Mouse (Mus musculus) layer of hippocampus, adult 9-11 months (tissue): ENCODE measurements at regions not wholly inside any gene's neighbourhood (a gene's known extent, or its start where the extent isn't known, plus 50 kb on each side); places are given as distances from the start of the nearest gene placed in this dataset.
"Not testable (repeated sequence)": the region's sequence is repeated elsewhere in the genome, so short reads cannot be mapped to it uniquely, and the experiment has no call there.

Experiments used
- DNase-seq: peaks from one replicate; pipeline ENCODE4 v3.0.0; 2022

DNA sequence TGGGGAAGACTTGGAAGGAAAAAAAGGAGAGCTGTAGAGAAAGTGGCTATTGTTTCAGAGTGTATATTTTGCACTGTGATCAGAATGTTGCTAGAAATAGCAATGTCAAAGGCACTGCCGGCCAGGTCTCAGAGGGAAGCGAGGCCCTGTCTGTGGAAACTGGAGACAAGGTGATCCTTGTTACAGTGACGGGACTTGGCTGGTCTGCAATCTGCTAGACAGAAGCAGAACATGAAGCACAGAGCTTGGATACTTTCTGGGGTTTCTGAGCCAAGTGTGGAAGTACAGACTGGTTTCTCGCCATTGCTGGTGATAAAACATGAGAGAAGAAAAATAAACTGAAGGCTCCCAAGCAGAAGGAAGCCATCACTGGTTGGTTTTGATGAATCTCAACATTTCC, 198.3 kb upstream of the Slc7a14 start:
- no peak for DNase-seq

DNA sequence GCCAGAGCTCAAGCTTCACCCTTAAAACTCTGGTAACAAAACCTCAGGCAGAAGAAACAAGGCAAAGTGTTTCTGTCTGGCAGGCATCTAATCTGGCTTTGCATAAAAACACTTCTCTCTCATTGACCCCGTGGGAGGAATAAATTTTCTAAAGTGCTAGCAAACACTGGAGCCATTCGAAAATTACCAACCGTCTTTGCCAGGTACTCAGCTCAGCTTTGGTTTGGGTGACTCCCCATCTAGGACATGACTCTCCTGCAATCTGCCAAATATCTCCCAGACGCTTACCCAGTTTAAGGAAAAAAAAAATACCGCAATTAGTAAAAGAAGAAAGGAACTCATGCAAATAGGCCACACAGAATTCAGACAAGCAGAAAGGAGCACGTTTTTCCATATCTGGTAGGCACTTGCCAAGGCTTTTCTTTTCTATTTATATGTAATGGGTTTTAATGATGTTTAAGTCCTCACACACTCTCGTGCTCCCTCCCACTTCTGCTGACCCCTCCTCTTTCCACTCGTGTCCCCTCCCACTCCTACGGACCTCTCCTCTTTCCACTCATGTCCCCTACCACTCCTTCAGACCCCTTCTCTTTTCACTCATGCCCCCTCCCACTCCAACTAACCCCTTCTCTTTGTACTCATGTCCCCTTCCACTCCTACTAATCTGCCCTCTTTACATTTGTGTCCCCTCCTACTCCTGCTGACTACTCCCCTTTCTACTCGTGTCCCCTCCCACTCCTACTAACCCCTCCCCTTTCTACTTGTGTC, 189.2 kb upstream of the Slc7a14 start:
- DNase-seq, result no peak

DNA sequence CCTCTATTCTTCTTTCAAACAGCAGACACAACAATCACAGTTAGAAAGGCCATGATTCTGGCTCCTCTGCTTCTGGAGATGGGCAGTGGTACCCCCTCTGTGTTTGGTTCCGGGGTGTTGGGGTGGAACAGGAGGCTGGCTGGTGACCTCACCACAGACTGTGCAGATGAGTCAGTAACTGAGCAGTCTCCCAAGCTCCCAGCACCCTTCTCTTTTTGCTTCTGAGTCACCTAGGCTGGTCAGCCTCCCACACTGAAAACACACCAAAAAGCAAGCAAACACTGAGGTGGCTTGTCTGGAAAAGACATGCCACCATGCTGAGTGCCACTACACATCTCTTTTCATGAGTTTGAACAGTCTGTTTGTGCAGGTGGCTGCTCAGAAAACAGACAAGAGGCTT, 185.1 kb upstream of the Slc7a14 start:
- DNase-seq, result peak; percentile 5

DNA sequence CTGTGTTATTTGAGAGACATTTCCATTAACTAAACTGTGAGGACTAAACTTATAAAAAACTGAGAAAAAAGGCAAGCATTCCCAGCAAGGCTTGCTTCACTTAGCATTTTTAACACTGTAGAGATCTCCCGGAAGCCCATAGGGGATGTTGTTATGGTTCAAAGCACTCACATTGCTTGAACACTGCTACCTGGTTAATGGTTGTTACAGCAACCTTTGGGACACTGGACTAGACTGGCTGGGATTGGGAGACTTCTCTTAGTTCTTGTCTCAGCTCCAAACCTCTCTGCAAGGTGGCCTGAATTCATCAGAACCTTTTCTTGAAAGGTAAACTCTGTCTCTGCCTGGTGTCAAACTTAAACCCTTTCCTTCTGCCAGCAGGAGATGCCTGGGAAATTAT, 184.5 kb upstream of the Slc7a14 start:
- DNase-seq, result no peak

DNA sequence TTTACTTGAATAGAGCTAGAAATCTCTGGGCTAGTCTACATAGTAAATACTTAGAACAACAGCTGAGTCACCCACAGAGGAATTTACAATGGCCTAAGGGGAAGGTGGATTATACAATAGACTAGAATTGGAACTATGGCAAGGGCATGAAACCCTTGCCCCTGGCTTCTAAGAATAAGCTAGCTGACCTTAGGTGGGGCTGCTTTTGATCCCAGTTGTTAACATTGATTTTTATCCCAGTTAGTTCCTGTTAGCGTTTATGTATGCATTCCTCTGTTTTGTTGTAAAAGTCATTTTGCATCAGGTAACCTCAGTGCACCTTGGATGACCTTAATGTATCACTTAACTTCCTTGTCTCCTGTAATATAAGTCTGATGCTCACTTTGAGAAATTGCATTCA, 181.6 kb upstream of the Slc7a14 start:
- DNase-seq, result not testable (repeated sequence)

DNA sequence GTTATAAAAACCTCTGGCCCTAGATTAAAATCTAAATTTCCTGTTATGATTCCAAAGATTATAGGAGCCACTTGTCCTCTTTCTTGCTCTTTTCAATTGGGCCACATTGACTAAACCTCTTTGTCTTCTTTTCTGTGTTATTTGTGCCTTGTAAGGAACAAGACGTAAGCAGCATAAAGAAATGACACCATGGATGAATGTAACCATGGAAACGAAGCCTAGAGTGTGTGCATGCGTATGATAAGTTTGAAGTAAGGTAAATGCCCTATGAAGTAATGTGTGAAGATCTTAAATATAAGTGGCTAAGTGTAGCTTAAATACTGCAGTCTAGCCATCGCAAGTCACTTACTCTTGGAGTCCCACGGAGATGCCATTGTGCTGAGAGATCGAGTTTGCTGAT, 177.4 kb upstream of the Slc7a14 start:
- DNase-seq, result no peak

DNA sequence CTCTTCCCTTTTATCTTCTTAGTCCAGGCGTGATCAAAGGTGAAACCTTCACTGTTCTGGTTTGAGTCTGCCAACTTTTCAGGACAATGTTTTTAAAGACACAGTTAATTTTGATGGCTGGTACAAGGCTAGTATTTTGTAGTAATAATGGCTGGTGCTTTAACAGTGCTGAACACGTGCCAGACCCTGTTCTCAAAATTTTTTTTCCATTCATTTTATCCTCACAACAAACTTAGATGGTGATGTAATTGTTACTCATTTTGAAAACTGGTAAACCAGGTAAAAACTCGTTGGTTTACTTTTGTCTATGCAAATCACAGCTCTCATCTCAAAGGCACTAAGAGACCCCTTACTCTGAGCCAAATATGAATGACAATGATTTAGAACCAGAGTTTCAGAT, 171.8 kb upstream of the Slc7a14 start:
- no peak for DNase-seq

DNA sequence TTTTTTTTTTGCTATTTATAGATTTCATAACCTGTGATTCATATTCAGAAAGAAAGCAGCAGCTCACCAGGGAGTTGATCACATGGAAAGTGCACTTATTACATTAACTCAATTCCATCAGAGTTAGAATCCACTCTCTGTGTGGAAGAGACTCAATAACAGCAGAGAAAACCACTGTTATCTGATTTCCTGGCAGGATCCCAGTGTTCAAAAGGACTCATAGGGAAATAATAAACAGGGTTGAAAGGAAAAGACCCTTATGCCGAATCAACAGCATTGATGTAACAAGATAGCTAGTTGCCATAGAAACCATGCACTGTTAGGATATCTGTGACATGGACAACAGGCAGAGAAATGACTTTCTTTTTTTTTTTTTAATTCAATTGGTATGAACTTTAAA, 157.7 kb upstream of the Slc7a14 start:
- DNase-seq, result no peak

DNA sequence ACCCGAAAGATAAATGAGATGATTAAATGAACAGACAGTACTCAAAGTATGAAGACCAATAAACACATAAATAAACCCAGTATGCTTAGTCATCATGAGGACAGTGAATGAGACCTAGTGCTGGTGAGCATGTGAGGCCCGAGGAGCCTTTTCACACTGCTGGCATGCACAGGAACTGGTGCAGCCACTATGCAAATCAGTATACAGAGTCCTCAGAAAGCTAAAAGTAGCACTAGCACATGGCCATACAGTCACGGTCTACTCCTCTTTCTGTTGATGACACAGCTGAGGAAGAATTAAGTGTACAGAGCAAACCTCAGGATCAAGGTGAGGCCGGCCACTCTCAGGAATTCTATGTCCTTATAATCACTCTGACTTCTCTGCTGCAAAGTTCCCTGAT, 154.1 kb upstream of the Slc7a14 start:
- DNase-seq, result no peak

DNA sequence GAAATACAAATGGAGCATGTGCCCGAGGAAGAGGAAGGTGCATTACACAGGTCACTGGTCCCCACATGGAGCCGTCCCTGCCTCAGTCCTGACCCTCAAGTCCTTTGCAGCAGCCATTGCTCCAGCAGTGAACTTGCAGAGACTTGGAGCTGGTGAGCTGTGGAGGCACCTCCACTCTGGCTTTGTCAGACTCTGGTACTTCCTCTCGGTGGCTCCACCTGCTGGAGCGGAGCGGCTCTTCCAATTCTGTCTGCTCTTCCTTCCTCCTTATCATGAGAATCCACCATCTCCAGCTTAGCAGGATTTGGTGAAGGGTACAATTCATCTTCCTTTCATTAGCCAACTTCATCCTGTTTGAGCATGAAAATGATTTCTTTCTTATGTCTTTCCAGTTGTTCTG, 149.3 kb upstream of the Slc7a14 start:
- peak; percentile 4 for DNase-seq

DNA sequence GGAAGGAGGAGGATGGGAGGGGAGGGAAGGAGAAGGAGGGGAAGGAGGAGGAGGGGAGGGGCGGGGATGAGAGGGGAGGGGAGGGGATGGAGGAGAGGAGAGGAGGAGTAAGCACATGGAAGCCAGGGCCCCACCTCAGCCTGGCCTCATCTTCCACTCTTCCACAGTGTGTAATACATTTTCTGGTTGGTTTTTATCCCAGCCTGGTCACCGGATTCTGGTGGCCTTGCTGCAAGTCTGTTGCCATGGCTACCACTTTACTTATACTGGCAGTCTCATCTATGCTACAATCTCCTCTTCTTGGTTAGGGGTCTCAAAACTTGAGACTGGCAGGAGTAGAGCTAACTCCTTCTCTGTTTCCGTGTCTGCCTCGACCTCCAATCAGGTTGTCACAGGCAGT, 147.8 kb upstream of the Slc7a14 start:
- DNase-seq, result no peak

DNA sequence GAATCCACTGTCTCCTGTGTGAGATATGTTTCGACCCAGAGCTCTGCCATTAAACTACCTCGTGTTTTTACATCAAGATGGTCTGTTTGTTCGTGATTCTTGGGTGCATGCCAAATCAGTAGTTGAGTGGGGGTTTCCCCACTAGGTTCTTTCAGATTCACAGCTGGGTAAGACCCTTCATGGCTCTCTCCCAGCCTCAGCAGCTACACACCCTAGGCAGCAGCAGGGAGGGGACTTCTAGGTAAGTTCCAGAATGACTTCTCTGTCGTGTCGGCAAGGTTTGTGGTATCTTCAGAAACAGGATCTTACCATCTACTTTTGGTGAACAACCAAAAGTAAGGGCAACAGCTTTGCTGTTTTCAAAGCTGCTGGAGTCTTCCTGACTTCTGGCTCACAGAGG, 144.9 kb upstream of the Slc7a14 start:
- DNase-seq, result no peak

DNA sequence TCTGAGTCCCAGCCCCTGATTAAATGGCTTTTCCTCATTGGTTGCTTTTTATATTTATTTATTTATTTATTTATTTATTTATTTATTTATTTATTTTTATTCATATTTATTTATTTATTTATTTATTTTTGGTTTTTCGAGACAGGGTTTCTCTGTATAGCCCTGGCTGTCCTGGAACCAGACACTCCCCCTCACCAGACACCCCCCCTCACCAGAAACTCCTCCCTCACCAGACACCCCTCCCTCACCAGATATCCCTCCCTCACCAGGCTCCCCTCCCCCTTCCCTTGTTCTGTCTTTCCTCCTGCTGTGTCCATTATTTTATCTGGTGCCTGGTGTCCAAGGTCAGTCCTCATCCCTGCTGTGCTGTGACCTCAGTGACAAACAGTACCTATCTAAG, 134.7 kb upstream of the Slc7a14 start:
- no peak for DNase-seq

DNA sequence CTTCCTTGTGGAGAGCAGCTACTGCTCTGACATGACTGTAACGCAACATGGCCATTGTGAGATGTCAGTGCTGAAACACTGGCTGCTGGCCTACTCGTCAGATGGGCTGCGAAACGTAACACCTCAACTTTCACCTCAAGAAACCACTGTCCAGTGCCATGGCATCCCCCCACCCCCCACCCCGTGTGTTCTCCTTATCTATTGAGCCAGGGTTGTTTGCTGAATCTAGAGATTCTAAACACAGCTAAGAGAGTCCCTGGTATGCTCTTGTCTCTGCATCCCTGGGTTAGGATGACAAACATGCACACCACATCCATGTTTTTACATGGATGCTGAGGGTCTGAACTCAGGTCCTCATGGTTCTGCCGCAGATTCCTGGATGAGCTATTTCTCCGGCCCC, 134.1 kb upstream of the Slc7a14 start:
- no peak for DNase-seq

DNA sequence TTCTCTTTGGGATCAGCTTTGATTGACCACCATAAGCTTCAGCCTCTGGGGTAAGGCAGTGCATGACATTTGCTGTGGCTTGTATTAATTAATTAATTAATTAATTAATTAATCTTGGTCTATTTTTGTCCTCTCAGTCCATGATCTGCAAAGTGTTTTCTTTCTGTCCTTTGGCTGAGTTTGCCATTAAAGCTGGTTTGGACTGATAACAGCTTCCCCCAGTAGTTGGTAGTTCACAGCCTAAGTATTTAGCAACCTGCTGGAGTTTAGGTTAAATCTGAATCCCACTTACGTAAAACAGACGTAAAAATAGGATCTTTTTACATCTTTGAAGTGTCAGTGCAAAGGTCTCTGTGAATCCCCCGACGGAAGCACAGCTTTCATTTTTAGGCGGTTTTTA, 133.7 kb upstream of the Slc7a14 start:
- no peak for DNase-seq

DNA sequence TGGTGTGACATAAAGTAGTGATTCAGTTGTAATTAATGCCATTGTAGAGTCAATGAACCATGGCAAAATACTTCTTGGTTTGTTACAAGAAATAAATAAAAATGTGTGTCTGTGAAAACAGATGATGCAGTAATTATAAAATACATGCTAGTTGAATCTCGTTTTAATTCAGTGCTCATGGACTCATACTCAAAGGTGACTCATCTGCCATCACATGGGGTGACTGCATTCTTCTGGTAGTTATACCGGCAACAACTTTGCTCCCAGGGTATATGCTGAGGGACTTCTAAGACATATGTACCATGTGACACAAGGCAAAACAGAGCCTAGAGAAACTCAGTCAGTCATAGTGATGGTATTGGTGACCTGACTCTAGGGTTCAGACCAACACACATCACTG, 130.1 kb upstream of the Slc7a14 start:
- DNase-seq, result no peak

DNA sequence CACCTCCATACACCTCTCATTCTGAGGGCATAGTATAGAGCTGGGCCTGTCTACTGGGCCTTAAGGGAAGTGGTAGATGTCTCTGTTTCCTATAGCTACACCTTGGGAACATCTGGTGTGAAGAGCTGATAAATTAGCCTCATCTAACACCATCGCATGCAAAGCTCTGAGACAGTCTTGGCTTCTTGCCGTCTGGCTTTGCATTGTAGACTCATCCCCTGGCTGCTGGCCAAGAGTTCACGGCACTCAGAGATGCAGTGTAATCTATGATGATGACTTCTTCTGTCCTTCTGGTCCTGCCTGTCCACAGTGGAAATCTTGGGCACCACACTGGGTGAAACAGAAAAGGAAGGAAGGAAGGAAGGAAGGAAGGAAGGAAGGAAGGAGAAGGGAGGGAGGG, 127.8 kb upstream of the Slc7a14 start:
- DNase-seq, result peak; percentile 3

DNA sequence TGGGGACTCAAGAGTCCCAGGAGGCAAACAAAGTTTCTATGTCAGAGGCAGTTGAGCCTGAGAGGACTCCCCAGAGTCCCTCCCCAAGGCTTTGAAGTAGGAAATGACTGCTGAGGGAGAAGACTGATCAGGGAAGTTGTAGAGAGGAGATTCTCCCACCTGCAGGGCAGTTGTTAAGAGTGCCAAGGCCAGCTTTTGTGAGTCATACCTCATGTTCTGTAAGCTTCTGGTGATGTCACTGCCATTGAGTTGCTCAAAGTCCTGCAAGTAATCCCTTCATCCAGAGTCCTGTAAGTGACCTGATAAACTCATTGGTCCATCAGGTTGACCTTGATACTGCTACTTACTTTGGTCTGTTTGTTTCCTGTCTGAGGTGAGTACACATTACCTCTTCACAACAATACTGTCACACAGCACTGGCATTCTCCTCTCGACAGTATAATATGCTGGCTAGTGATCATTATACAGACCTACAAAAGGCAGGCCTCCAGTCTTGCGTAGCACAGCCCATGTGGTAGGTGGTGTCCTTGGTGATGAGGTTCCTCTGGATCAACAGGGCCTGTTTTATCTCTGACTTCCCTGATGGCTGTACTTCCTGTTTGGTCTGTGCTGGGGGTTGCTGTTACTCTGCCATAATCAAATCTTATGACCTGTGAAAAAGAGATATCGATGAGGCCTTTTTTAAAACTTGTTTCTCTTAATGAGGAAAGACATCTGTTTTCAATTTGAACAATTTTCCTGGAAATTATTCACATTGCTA, 125.2 kb upstream of the Slc7a14 start:
- DNase-seq, result no peak

DNA sequence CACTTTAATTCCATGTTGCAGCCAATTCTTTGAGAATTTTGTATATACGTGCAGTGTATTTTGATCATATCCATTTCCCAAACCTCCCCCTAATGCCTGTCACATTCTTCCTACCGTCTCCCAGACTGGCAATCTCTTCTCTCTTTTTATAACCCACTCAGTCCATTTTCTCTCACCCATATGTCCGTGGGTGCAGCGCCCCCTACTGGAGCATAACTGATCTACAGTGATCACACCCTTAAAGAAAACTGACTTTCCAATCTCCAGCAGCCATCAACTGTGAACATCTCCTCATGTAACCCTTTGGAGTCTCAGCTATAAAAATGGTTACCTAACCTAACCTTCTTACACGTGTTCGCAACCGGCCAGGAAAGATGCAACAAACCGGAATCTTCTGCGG, 123.0 kb upstream of the Slc7a14 start:
- DNase-seq, result no peak

DNA sequence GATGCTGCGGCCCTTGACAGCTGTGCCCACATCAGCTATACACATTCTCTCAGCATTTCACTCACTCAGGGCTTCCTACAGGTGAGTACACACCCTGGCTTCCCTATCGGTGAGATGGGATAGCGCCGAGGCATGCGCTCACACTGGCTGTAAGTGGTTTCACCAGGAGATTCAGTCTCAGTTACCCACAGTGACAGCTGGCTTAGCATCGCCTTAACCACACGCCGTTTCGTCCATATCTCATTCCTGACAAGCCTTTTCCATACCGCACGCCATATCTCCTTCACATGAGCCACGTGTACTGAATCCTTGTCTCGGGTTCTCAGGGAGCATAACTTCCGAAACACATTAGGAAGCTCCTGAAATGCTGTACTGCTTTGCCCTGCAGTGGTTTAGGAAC, 113.3 kb upstream of the Slc7a14 start:
- no peak for DNase-seq

DNA sequence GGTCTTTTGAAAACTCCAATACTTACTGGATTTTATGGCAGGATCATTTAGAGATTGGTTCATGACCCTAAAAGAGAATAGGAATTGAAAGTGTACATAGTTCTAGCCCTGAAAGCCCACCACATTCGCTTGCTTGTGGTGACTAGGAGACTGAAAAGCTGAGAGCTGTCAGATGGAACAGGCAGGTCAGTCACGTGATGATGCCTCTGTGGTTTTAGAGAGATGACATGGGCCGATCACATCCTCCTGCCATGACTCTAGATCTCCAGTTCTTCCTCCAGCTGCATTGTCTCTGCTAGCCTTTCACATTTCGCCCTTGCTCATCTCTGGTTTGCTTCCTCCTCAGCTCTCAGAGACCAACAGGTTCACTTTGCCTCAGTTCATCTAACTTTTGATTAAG, 98.6 kb upstream of the Slc7a14 start:
- DNase-seq, result no peak

DNA sequence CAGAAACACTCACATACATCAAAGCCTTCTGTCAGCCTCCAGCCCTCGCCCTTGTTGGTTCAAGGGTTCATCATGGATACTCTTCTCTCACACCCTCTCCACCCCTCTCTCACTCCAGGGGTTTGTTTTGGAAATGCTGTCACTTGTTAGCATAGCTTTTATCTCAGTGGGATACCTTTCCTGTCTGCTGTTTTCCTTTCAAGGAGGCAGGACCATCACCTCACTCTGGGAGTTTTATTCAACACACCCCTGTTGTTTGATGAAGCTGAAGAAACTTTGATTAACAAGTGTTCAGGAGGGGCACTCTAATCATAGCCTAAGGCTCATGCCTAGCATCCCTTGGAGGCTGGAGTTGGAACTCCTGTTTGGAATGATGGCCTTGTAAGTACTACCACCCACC, 95.7 kb upstream of the Slc7a14 start:
- no peak for DNase-seq

DNA sequence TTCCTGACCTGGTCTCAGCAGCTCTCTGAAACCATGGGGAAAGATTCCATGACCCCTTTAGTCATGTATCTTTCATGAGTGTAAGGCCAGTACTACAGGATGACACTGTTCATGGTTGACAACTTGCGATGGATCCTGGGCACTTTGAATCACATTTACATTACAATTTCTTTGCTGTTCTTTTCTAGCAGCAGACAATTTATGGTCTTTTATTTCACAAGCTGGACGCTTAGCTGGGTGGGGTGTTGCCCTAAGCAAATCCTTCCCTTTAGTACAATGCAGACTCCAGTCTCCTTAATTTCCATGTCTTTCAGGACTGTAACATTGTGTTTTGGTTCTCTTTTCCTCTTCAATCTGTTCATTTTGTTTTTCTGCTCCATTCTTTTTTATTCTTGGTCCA, 89.0 kb upstream of the Slc7a14 start:
- DNase-seq, result no peak

DNA sequence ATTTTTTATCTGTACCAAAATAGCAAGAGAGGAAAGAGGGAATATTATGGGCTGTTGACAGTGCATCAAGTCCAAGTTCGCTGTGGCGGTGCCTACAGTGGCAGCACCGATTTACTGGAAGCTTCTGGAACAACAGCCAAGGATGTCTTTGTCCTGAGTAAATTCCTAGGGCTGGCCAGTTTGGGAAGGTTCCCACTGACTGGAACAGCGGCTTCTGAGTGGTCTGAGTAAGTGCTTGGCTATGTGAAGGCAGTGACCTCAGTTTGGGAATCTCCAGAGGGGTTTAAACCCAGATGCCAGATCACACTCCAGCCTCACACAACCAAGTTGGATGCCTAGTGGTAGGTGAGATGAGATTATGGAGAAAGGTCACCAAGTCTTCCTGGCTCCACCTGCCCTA, 84.4 kb upstream of the Slc7a14 start:
- DNase-seq, result no peak

DNA sequence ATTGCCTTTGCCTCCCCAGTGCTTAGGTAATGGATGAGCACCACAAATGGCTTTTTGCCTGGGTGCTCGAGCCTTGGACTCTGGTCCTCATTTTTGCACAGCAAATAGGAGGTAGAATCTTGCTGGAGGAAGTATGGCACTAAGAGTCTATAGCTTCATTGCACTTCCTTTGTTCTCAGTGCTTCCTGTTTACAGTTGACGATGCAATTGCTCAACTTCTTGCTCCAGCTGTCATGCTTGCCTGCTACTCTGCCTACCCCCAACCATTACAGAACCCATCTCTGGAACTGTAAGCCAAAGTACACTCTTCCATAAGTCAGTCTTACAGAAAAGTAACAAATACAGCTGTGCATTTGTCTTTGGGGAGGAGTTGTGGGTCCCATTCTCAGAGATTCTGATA, 79.8 kb upstream of the Slc7a14 start:
- no peak for DNase-seq
